Mouse (Mus musculus) heart, embryonic 13.5 days (tissue): ENCODE measurements around the gene Zbtb16. TPM values are rescaled to one million over a fixed set of nuclear protein-coding genes. Genes with fewer than 3 reads are reported as not detected.

Source experiments
- ATAC-seq: fragments of 200-750 bp; cut with Nextera tagmentation; 2 replicates; pipeline ENCODE4 v1.8.0; 2017; ENCODE audit warnings: moderate TSS enrichment; ENCODE audit not compliant: insufficient number of reproducible peaks, low FRiP score, low TSS enrichment; ENCODE audit errors: extremely low read depth
- H3K27ac ChIP-seq: fragments of 300-500 bp; sonication (generic); replicated peaks from 2 replicates; pipeline ENCODE4 v1.5.1; 2015; ENCODE audit warnings: moderate library complexity, mild to moderate bottlenecking, inconsistent platforms
- H3K27me3 ChIP-seq: fragments of 300-500 bp; sonication (generic); replicated peaks from 2 replicates; pipeline ENCODE4 v1.6.1; 2015; ENCODE audit warnings: mild to moderate bottlenecking, inconsistent platforms
- H3K36me3 ChIP-seq: fragments of 300-500 bp; sonication (generic); 2 replicates; pipeline ENCODE4 v1.6.1; 2015; ENCODE audit warnings: mild to moderate bottlenecking, inconsistent platforms
- H3K4me1 ChIP-seq: fragments of 300-500 bp; sonication (generic); 2 replicates; pipeline ENCODE4 v1.6.1; 2015; ENCODE audit warnings: inconsistent platforms
- H3K4me2 ChIP-seq: fragments of 300-500 bp; sonication (generic); 2 replicates; pipeline ENCODE4 v1.6.1; 2015; ENCODE audit warnings: inconsistent platforms, mild to moderate bottlenecking, moderate library complexity
- H3K4me3 ChIP-seq: fragments of 300-500 bp; sonication (generic); 2 replicates; pipeline ENCODE4 v1.5.1; 2015; ENCODE audit warnings: moderate library complexity, mild to moderate bottlenecking, inconsistent platforms
- H3K9ac ChIP-seq: fragments of 300-500 bp; sonication (generic); 2 replicates; pipeline ENCODE4 v1.6.1; 2015; ENCODE audit warnings: inconsistent platforms, mild to moderate bottlenecking, moderate library complexity
- H3K9me3 ChIP-seq: fragments of 300-500 bp; sonication (generic); 2 replicates; pipeline ENCODE4 v1.6.1; 2016; ENCODE audit warnings: inconsistent platforms
- WGBS: fragments of 180-500 bp; shearing (Covaris S2); methylation state at CpG from one replicate; pipeline ENCODE4 v1.1.7; 2015; ENCODE audit warnings: mixed read lengths; 5-methylcytosine and 5-hydroxymethylcytosine counted together
- polyA plus RNA-seq: library from polyadenylated mRNA; unstranded; fragments of >200 nt; fragmentation: Nextera tagmentation; extraction: Ambion mirVana; gene quantifications from 2 replicates; pipeline ENCODE4 v1.2.1, GENCODE M21; 2015

The Zbtb16 gene
- polyA plus RNA-seq, result 1.1 TPM in 2 replicates

DNA sequence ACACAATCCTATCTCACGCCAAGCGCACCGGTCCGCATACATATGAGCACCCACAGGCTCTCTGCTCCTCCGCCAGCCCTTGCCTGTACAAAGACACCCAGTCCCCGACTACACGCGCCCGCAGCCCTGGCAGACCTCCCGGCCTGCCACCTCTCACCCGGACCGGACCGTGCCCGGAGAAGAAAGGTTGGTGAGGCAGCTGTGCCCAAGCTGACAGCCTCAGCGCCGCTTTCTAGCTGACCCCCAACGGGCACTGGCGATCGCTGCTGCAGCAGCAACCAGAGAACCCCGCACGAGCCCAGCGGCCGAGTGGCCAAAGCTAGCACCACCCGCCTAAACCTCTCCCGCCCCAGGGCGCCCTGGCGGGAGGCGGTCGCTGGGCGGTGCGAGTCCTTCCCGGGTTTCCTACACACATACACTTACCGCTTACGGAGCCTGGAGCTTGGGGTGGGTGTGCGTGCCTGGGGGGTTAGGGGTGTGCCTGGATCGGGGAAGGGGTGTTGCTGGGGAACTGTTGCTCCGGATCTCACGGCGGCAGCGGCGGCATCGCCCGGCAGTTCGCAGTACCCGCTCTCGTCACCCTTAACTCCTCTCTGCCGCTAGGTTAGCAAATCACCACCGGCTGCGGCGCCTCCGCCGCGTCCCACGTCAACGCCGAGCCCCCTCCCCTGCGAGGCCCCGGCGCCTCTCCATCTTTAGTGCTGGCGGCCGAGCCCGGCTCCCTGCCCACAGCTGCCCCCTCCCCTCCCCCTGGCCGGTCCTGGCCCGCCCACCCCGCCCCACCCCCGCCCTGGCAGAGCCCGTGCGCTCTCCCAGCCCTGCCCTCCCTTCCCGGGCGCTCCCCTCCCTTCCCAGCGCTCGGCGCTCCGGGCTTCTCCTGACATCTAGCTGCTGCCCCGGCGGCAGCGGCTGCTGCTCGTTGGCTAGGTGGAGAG lies at the start of gene Zbtb16:
Zbtb16 (minus strand) TSS at position 592 of the 935 bp plus-strand sequence.
- peak within 1 kb of the TSS; percentile 64 for H3K4me3 ChIP-seq
- H3K27me3 ChIP-seq, result peaks cover 92% of the 10 kb centered on the region
- H3K27ac ChIP-seq, result 0 out of 2 replicates have a peak within 1 kb of the TSS, but pooled peaks have one; percentile 28
- peak; percentile 61; the same call in 1 of the 2 replicates for ATAC-seq
- H3K4me1 ChIP-seq, result peaks cover 40% of the 10 kb centered on the region
- H3K36me3 ChIP-seq, result no peaks in the 10 kb centered on the region
- H3K9ac ChIP-seq, result peak within 1 kb of the TSS; percentile 84
- H3K9me3 ChIP-seq, result no peaks in the 10 kb centered on the region
- peak within 1 kb of the TSS; percentile 99 for H3K4me2 ChIP-seq
- WGBS, result under 1% methylated on average over 69 of the region's 78 CpGs

DNA sequence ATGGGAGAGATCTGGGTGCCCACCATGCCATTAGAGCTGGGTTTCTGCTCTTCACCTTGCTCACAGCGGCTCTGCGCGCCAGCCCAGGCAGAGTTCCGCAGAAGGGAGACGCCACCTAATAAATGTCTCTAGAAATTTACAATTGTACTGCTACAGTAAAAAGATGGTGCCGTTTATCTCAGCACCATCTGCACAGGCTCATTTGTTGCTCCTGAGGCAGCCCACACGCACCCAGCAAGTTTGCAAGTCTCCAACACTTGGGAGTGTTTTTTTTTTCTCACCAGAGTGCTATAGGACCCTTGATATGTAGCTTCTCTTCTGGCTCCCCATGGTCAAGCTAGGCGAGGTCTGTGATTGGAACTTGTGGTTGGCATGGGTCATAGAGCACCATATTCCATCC lies 36.9 kb upstream of the Zbtb16 start:
- H3K4me2 ChIP-seq, result no peak overlapping the region
- no peak for ATAC-seq
- H3K4me3 ChIP-seq, result no peak overlapping the region
- no peaks in the 10 kb centered on the region for H3K36me3 ChIP-seq
- no peak overlapping the region for H3K27ac ChIP-seq
- WGBS, result 79% methylated on average over 8 of the region's 8 CpGs
- H3K9ac ChIP-seq, result no peak overlapping the region
- peaks cover 16% of the 10 kb centered on the region for H3K27me3 ChIP-seq
- H3K4me1 ChIP-seq, result no peaks in the 10 kb centered on the region
- H3K9me3 ChIP-seq, result no peaks in the 10 kb centered on the region

DNA sequence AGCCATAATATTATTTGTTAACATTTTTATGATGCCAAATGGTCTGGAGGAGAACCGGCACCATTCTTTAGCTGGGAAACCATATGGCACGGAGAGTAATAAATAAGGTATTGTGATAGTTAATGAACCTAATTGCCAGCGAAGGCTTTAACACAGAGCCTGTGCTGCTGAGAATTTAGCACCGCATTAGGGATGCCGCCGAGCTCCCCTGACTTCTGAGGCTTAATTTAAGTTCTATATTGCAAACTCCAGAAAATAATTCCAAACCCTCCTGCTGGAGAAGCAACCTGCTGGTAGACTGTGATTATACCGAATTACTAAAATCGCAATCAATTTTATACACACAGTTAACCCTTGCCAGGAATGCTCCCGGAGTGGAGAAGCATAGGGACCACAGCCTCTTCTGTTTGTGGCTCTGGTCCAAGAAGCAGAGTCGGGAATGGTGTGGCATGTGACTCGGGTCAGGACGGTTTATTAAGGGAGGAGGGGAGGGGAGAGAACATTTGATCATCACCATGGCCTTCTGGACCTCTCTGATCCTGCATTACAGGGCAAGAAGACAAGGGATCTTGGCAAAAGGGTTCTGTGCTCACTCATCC lies 30.6 kb upstream of the Zbtb16 start:
- no peak overlapping the region for H3K4me2 ChIP-seq
- ATAC-seq, result no peak
- no peaks in the 10 kb centered on the region for H3K9me3 ChIP-seq
- H3K27ac ChIP-seq, result no peak overlapping the region
- peaks cover 65% of the 10 kb centered on the region for H3K27me3 ChIP-seq
- 70% methylated on average over 12 of the region's 12 CpGs for WGBS
- no peaks in the 10 kb centered on the region for H3K36me3 ChIP-seq
- no peak overlapping the region for H3K4me3 ChIP-seq
- H3K9ac ChIP-seq, result no peak overlapping the region
- 0 out of 2 replicates have a peak, but pooled peaks cover 3% of the 10 kb centered on the region for H3K4me1 ChIP-seq

DNA sequence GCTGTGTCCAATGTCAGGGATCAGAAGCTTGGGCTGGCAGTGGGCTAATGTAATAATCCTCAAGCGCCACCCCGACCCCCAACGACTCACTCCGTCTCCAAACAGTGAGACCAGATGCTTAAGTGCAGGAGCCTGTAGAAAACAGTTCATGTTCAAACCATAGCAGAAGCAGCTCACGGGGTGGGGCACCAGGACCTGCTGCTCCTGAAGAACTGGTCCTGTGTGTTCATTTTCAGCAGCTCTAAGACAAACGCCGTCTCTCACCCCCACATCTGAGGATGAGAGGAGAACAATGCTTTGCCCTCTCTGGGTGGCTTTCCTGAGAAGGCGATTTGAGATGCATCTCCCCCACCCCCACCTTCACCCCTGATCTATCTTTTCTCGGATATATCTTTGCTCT lies 29.2 kb upstream of the Zbtb16 start:
- Histone ChIP-seq H3K9ac (no peak overlapping the region), H3K4me1 (0 out of 2 replicates have a peak, but pooled peaks cover 3% of the 10 kb centered on the region), H3K4me2 (no peak overlapping the region), H3K27me3 (peaks cover 67% of the 10 kb centered on the region), H3K4me3 (no peak overlapping the region), H3K36me3 (no peaks in the 10 kb centered on the region), H3K27ac (no peak overlapping the region), H3K9me3 (no peaks in the 10 kb centered on the region)
- ATAC-seq, result no peak
- 54% methylated on average over 9 of the region's 9 CpGs for WGBS

DNA sequence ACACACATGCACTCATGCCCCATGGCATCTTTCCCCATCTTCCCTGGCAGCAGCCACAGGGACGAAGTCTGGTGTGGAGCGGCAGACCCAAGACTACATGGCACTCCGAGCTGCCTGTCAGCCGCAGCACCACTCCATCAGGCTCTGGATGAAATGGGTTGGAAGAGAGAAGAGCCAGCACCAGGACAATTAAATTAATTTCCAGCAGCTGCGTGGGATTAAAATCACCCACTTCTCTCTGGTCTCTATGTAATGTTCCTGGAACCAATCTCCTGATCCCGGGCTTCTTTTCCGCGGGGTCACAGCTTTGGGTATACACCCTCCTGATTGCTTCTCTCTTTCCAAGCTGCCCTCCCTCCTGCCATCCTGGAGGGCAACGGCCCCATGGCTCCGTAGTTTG lies 25.5 kb upstream of the Zbtb16 start:
- Histone ChIP-seq H3K9me3 (no peaks in the 10 kb centered on the region), H3K36me3 (no peaks in the 10 kb centered on the region), H3K4me1 (no peaks in the 10 kb centered on the region), H3K27me3 (peaks cover 50% of the 10 kb centered on the region), H3K4me2 (no peak overlapping the region), H3K9ac (no peak overlapping the region), H3K27ac (no peak overlapping the region), H3K4me3 (no peak overlapping the region)
- no peak for ATAC-seq
- WGBS, result 81% methylated on average over 10 of the region's 10 CpGs

DNA sequence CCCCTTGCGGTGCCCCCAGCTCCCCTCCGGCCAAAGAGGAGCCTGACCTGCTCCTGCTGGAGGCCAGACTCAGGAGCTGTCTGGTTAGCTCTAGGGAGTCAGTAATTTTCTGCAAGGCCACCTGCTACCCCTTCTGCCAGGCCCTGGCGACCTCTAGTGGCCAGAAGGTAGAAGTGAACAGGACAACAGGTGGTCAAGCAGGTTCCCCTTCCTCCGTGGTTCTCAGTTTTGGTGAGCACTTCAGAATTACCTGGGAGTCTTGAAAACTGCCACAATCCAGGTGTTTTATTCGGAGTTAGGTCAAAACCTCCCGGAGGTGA lies 24.5 kb upstream of the Zbtb16 start:
- ATAC-seq, result no peak
- Histone ChIP-seq H3K4me1 (no peaks in the 10 kb centered on the region), H3K27ac (no peak overlapping the region), H3K4me2 (no peak overlapping the region), H3K36me3 (no peaks in the 10 kb centered on the region), H3K4me3 (no peak overlapping the region), H3K27me3 (peaks cover 40% of the 10 kb centered on the region), H3K9ac (no peak overlapping the region), H3K9me3 (no peaks in the 10 kb centered on the region)
- WGBS, result 6% methylated on average over 6 of the region's 6 CpGs

DNA sequence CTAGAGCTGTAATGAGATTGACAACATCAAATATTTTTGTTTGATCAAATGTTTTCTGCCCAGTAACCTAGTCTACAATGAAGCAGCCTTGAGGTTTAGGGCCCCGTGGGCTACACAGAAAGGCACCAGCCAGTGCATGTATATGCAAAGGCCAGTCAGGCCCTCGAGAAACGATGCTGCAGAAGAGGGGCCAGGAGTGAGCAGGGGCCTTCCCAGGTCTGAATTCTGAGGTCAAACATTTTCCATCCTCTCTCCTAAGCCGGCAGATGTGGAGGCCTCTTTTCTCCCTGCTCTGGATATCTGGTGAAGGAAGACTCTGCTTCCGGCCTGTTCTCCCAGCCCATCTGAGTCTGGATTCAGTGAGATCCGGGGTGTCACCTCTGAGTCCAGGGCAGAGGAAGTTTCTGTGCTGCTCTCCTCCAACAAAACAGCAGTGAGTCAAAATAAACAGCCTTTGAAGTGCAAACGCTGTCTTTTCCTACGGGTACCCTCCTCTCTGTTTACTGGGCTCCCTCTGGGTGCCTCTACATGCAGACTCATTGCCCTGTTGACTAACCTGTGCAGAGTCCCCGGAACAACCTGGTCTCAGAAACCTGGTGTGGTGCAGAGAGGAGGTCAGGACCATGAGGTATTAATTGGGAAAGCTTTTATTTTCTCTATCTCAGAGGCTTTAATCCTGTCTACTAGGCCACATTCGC lies 24.0 kb upstream of the Zbtb16 start:
- Histone ChIP-seq H3K27ac (no peak overlapping the region), H3K4me2 (no peak overlapping the region), H3K9me3 (no peaks in the 10 kb centered on the region), H3K27me3 (peaks cover 36% of the 10 kb centered on the region), H3K4me1 (no peaks in the 10 kb centered on the region), H3K36me3 (no peaks in the 10 kb centered on the region), H3K4me3 (no peak overlapping the region), H3K9ac (no peak overlapping the region)
- no peak for ATAC-seq
- 34% methylated on average over 10 of the region's 10 CpGs for WGBS

DNA sequence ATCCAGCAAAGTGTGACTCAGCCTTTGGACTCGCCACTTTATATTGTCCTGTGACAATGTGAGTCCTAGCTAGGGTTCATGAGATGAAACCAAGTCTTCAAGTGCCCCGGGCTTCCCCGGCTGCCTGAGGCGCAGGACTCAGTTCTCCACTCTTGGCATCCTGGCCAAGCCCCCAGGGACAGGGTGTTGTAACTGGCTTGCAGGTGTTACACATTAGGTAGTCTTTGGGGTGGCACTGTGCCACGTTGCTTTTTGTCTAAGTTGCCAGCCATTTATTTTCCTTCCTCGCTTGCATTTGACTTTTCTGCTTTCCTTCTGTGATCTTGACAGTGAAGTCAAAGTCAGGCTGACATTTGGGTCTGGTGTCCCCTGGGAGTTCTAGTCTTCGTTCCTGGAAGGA lies 21.9 kb upstream of the Zbtb16 start:
- Histone ChIP-seq H3K9me3 (no peaks in the 10 kb centered on the region), H3K27ac (no peak overlapping the region), H3K36me3 (no peaks in the 10 kb centered on the region), H3K4me2 (no peak overlapping the region), H3K9ac (no peak overlapping the region), H3K4me1 (no peaks in the 10 kb centered on the region), H3K27me3 (peaks cover 28% of the 10 kb centered on the region), H3K4me3 (no peak overlapping the region)
- 77% methylated on average over 7 of the region's 7 CpGs for WGBS
- ATAC-seq, result no peak

DNA sequence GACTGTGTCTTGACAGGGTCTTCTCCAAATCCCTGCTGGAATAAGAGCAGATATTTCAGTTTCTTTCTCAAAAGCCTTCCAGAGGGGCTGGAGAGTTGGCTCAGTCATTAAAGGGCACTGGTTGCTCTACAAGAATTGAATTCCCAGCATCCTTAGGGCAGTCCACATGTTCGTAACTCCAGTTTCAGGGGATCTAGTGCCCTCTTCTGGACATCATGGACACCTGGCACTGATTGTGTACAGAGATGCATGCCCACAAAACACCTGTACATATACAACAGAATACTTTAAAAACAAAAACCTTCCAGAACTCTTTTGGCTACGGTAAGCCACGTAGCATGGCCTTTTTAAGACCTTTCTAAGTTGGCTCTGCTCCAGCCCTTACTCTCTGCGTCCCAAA lies 20.2 kb upstream of the Zbtb16 start:
- Histone ChIP-seq H3K4me3 (no peak overlapping the region), H3K27ac (no peak overlapping the region), H3K4me2 (no peak overlapping the region), H3K9me3 (no peaks in the 10 kb centered on the region), H3K4me1 (no peaks in the 10 kb centered on the region), H3K27me3 (peaks cover 15% of the 10 kb centered on the region), H3K9ac (no peak overlapping the region), H3K36me3 (no peaks in the 10 kb centered on the region)
- no peak for ATAC-seq
- 78% methylated on average over 4 of the region's 4 CpGs for WGBS

DNA sequence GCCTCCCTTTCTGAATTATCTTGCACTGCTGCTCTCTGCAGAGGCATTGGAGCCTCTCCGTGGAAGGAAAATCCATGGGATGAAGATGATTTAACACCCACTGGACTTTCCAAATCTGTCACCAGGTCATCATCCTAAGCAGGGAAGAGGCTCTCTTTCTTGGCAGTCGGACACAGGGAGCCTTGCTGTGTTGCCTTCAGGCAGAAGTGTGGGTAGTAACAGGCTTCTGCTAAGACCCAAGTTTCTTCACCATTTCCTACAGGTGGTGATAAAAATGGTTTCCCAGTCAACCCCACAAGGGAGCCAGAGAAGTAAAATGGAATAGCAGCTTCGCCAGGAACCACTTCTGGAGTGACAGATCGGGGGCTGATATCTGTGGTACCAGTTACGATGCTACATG lies 13.5 kb upstream of the Zbtb16 start:
- no peak overlapping the region for H3K27ac ChIP-seq
- H3K4me1 ChIP-seq, result no peaks in the 10 kb centered on the region
- H3K4me3 ChIP-seq, result no peak overlapping the region
- ATAC-seq, result no peak
- H3K9me3 ChIP-seq, result no peaks in the 10 kb centered on the region
- H3K36me3 ChIP-seq, result no peaks in the 10 kb centered on the region
- peaks cover 20% of the 10 kb centered on the region for H3K27me3 ChIP-seq
- no peak overlapping the region for H3K9ac ChIP-seq
- no peak overlapping the region for H3K4me2 ChIP-seq
- WGBS, result 61% methylated on average over 5 of the region's 5 CpGs

DNA sequence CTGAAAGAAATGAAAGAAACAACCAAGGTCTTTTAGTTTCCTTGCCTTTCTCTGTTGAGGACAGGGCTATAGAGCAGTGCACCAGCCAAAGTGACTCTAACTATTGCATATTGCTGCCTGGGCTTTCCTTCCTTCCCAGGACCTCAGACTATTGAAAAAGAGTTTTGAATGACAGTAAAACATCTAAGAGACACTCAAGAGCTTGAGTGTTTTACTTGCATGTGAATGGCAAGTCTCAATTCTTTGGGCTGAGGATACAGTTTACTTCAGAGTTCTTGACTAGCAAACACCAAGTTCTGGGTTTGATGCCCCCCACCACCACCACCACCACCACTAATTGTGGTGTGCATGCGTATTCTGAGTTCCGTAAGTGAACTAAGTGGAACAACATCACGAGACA lies 3.5 kb upstream of the Zbtb16 start:
- no peaks in the 10 kb centered on the region for H3K36me3 ChIP-seq
- 95% methylated on average over 3 of the region's 3 CpGs for WGBS
- no peak for ATAC-seq
- no peak overlapping the region for H3K9ac ChIP-seq
- no peak overlapping the region for H3K27ac ChIP-seq
- H3K27me3 ChIP-seq, result peaks cover 74% of the 10 kb centered on the region
- H3K4me1 ChIP-seq, result peaks cover 36% of the 10 kb centered on the region
- no peak overlapping the region for H3K4me2 ChIP-seq
- H3K4me3 ChIP-seq, result no peak overlapping the region
- no peaks in the 10 kb centered on the region for H3K9me3 ChIP-seq
